Mouse (Mus musculus): ENCODE results near the gene Tmem92. TPM values are rescaled to one million over a fixed set of nuclear protein-coding genes. Genes with fewer than 3 reads are reported as not detected.

Gene Tmem92
- polyA plus RNA-seq, 1 experiment from 2014 or later, result not detected

DNA sequence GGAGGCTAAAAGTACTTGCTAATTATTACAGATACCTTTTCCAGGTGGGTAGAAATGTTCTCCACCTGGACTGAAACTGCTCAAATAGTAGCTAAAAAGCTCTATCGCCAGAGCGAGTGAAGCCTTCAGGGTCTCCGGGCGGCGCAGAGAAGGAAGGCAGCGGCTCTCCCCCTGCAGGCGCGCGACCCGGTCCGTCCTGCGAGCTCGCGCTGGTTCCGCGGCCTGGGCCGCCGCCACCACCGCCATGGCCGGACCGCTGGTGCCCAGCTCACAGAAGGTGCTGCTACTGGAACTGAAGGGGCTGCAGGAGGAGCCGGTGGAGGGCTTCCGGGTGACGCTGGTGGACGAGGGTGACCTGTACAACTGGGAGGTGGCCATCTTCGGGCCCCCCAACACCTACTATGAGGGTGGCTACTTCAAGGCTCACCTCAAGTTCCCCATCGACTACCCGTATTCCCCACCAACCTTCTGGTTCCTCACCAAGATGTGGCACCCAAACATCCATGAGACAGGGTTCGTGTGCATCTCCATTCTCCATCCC, 40.7 kb downstream of the Tmem92 start, which contains the start of gene Cdc34b:
Gene Cdc34b, plus strand, starts transcription at position 51 of the 541 bp plus-strand sequence.
- H3K9ac ChIP-seq (ENCODE audit: low read depth, low read length), result no peak within 1 kb of the TSS
- no peak within 1 kb of the TSS for H3K4me3 ChIP-seq (ENCODE audit: low read depth, low read length)
- H3K4me2 ChIP-seq, result no peak within 1 kb of the TSS
- H3K36me3 ChIP-seq (ENCODE audit: control insufficient read depth, insufficient read depth, low read length), result no peaks in the 10 kb centered on the region
- H3K27me3 ChIP-seq (ENCODE audit: control insufficient read depth, insufficient read depth, low read length), result peaks cover 7% of the 10 kb centered on the region; the same call in 1 of the 2 replicates
- no peak within 1 kb of the TSS for H3K27ac ChIP-seq (ENCODE audit: low read depth, low read length)
- no peaks in the 10 kb centered on the region for H3K4me1 ChIP-seq (ENCODE audit: control insufficient read depth, insufficient read depth, low read length)
- ATAC-seq (replicated peaks; ENCODE audit: insufficient number of reproducible peaks, low FRiP score, low TSS enrichment), result no peak
- 67% methylated on average over 29 of the region's 29 CpGs for WGBS (ENCODE audit: insufficient replicate concordance)
- no peaks in the 10 kb centered on the region; the same call in 1 of the 2 replicates for H3K9me3 ChIP-seq (replicated peaks; ENCODE audit: control insufficient read depth, low read length)

DNA sequence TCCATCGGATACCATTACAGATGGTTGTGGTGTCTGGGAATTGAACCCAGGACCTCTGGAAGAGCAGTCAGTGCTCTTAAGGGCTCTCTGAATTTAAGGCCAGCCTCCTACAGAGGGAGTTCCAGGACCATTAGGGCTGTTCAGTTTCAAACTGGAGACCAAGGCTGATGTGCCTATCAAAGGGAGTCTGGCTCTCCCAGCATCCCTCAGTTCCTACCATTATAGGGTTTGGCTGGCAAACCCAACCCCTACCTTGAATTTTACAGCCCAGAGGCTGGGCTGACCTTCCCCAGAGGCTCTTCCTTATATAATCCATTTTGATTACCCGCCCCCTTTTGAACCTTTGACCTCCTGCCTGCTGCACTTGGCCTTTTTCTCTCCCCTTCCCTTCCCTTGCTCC, 46.8 kb downstream of the Tmem92 start:
- no peak for ATAC-seq (replicated peaks; ENCODE audit: insufficient number of reproducible peaks, low FRiP score, low TSS enrichment)
- H3K27ac ChIP-seq (ENCODE audit: low read depth, low read length), result no peak overlapping the region
- H3K4me3 ChIP-seq (ENCODE audit: low read depth, low read length), result no peak overlapping the region
- no peaks in the 10 kb centered on the region for H3K9me3 ChIP-seq (replicated peaks; ENCODE audit: control insufficient read depth, low read length)
- H3K4me1 ChIP-seq (ENCODE audit: control insufficient read depth, insufficient read depth, low read length), result no peaks in the 10 kb centered on the region
- H3K27me3 ChIP-seq (ENCODE audit: control insufficient read depth, insufficient read depth, low read length), result peaks cover 2% of the 10 kb centered on the region; the same call in 1 of the 2 replicates
- H3K4me2 ChIP-seq, result no peak overlapping the region
- no peak overlapping the region for H3K9ac ChIP-seq (ENCODE audit: low read depth, low read length)
- no peaks in the 10 kb centered on the region for H3K36me3 ChIP-seq (ENCODE audit: control insufficient read depth, insufficient read depth, low read length)
- 72% methylated on average over 2 of the region's 2 CpGs for WGBS (ENCODE audit: insufficient replicate concordance)

- no peak for ATAC-seq (replicated peaks; ENCODE audit: insufficient number of reproducible peaks, low FRiP score, low TSS enrichment)
- Histone ChIP-seq H3K4me2 (no peak overlapping the region; the same call in 1 of the 2 replicates), H3K9me3 (replicated peaks; ENCODE audit: control insufficient read depth, low read length) (no peaks in the 10 kb centered on the region), H3K4me3 (ENCODE audit: low read depth, low read length) (no peak overlapping the region), H3K9ac (ENCODE audit: low read depth, low read length) (no peak overlapping the region), H3K27me3 (ENCODE audit: control insufficient read depth, insufficient read depth, low read length) (no peaks in the 10 kb centered on the region), H3K27ac (ENCODE audit: low read depth, low read length) (no peak overlapping the region), H3K36me3 (ENCODE audit: control insufficient read depth, insufficient read depth, low read length) (no peaks in the 10 kb centered on the region), H3K4me1 (ENCODE audit: control insufficient read depth, insufficient read depth, low read length) (no peaks in the 10 kb centered on the region)
- 30% methylated on average over 8 of the region's 8 CpGs for WGBS (ENCODE audit: insufficient replicate concordance)
Observed at GRCm38 (mm10) chr11:94732773-94733172, 49.7 kb downstream of the Tmem92 start.

- WGBS (ENCODE audit: insufficient replicate concordance), result 72% methylated on average over 12 of the region's 12 CpGs
- Histone ChIP-seq H3K4me1 (ENCODE audit: control insufficient read depth, insufficient read depth, low read length) (no peaks in the 10 kb centered on the region), H3K27me3 (ENCODE audit: control insufficient read depth, insufficient read depth, low read length) (no peaks in the 10 kb centered on the region), H3K4me2 (no peak overlapping the region), H3K9ac (ENCODE audit: low read depth, low read length) (no peak overlapping the region), H3K27ac (ENCODE audit: low read depth, low read length) (no peak overlapping the region), H3K36me3 (ENCODE audit: control insufficient read depth, insufficient read depth, low read length) (no peaks in the 10 kb centered on the region), H3K9me3 (replicated peaks; ENCODE audit: control insufficient read depth, low read length) (no peaks in the 10 kb centered on the region), H3K4me3 (ENCODE audit: low read depth, low read length) (no peak overlapping the region)
- ATAC-seq (replicated peaks; ENCODE audit: insufficient number of reproducible peaks, low FRiP score, low TSS enrichment), result no peak
Observed at GRCm38 (mm10) chr11:94731229-94731628, 51.3 kb downstream of the Tmem92 start.

DNA sequence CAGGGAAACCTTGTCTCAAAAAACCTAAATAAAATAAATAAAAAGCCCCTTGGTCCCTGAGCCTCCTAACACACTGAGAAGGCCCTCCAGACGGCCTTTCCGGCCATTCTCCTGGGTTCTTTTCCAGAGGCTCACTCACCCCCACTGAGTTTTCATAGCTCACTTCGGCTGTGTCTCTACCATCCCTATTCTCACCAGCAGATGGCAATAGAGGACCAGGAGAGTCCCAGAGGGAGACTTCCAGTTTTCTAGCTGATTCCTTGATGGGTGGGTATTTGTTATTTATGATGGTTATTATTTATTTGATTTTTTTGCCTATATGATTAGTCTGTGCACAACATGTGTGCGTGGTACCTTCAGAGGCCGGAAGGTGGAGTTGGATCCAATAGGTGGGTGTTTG, 52.2 kb downstream of the Tmem92 start:
- no peak overlapping the region for H3K9ac ChIP-seq (ENCODE audit: low read depth, low read length)
- no peak overlapping the region for H3K27ac ChIP-seq (ENCODE audit: low read depth, low read length)
- WGBS (ENCODE audit: insufficient replicate concordance), result 31% methylated on average over 5 of the region's 5 CpGs
- no peak for ATAC-seq (replicated peaks; ENCODE audit: insufficient number of reproducible peaks, low FRiP score, low TSS enrichment)
- no peaks in the 10 kb centered on the region for H3K9me3 ChIP-seq (replicated peaks; ENCODE audit: control insufficient read depth, low read length)
- H3K4me1 ChIP-seq (ENCODE audit: control insufficient read depth, insufficient read depth, low read length), result no peaks in the 10 kb centered on the region
- no peaks in the 10 kb centered on the region for H3K27me3 ChIP-seq (ENCODE audit: control insufficient read depth, insufficient read depth, low read length)
- H3K4me3 ChIP-seq (ENCODE audit: low read depth, low read length), result no peak overlapping the region
- H3K4me2 ChIP-seq, result no peak overlapping the region
- H3K36me3 ChIP-seq (ENCODE audit: control insufficient read depth, insufficient read depth, low read length), result no peaks in the 10 kb centered on the region

DNA sequence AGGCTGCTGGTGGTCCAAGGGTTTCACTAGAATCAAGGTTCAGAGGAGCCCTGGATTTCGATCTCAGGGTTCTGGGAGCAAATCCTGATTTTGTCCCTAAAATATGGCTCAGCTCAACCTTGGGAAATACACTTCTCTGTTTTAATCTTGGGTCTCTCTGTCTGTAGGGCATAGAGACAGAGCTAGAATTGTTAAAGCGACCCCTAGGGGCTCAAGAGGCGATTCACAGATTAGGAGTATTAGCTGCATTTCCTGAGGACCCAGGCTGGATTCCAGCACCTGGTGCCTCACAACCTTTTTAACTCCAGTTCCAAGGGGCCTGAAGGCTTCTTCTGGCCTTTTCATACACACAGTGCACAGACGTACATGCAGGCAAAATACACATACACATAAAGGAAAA, 52.9 kb downstream of the Tmem92 start:
- Histone ChIP-seq H3K9ac (ENCODE audit: low read depth, low read length) (no peak overlapping the region), H3K27ac (ENCODE audit: low read depth, low read length) (no peak overlapping the region), H3K4me1 (ENCODE audit: control insufficient read depth, insufficient read depth, low read length) (no peaks in the 10 kb centered on the region), H3K4me2 (no peak overlapping the region), H3K9me3 (replicated peaks; ENCODE audit: control insufficient read depth, low read length) (no peaks in the 10 kb centered on the region), H3K4me3 (ENCODE audit: low read depth, low read length) (no peak overlapping the region), H3K36me3 (ENCODE audit: control insufficient read depth, insufficient read depth, low read length) (no peaks in the 10 kb centered on the region), H3K27me3 (ENCODE audit: control insufficient read depth, insufficient read depth, low read length) (no peaks in the 10 kb centered on the region)
- no peak for ATAC-seq (replicated peaks; ENCODE audit: insufficient number of reproducible peaks, low FRiP score, low TSS enrichment)
- 25% methylated on average over 4 of the region's 4 CpGs for WGBS (ENCODE audit: insufficient replicate concordance)

DNA sequence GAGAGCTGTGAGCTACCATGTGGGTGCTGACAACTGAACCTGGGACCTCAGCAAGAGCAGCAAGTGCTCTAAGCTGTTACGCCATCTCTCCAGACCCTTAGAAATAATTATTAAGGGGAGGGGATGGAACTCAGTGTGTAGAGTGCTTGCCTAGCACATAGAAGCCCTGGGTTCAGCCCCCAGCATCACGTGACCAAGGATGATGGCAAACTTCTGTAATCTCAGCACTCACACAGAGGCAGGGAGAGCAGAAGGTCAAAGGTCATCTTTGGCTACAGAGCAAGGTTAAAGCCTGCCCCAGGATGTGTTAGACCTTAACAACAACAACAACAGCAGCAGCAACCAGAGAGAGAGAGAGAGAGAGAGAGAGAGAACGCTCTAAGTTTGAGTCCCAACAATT, 54.0 kb downstream of the Tmem92 start:
- Histone ChIP-seq H3K4me2 (no peak overlapping the region), H3K9ac (ENCODE audit: low read depth, low read length) (no peak overlapping the region), H3K36me3 (ENCODE audit: control insufficient read depth, insufficient read depth, low read length) (no peaks in the 10 kb centered on the region), H3K9me3 (replicated peaks; ENCODE audit: control insufficient read depth, low read length) (no peaks in the 10 kb centered on the region), H3K4me3 (ENCODE audit: low read depth, low read length) (no peak overlapping the region), H3K27me3 (ENCODE audit: control insufficient read depth, insufficient read depth, low read length) (no peaks in the 10 kb centered on the region), H3K27ac (ENCODE audit: low read depth, low read length) (no peak overlapping the region), H3K4me1 (ENCODE audit: control insufficient read depth, insufficient read depth, low read length) (no peaks in the 10 kb centered on the region)
- 66% methylated on average over 3 of the region's 3 CpGs for WGBS (ENCODE audit: insufficient replicate concordance)
- ATAC-seq (replicated peaks; ENCODE audit: insufficient number of reproducible peaks, low FRiP score, low TSS enrichment), result no peak

GRCm38 (mm10) chr11:94727306-94727705, 55.2 kb downstream of the Tmem92 start:
- 86% methylated on average over 3 of the region's 3 CpGs for WGBS (ENCODE audit: insufficient replicate concordance)
- no peak for ATAC-seq (replicated peaks; ENCODE audit: insufficient number of reproducible peaks, low FRiP score, low TSS enrichment)
- H3K27me3 ChIP-seq (ENCODE audit: control insufficient read depth, insufficient read depth, low read length), result no peaks in the 10 kb centered on the region
- no peak overlapping the region for H3K4me3 ChIP-seq (ENCODE audit: low read depth, low read length)
- H3K4me2 ChIP-seq, result no peak overlapping the region
- H3K9me3 ChIP-seq (replicated peaks; ENCODE audit: control insufficient read depth, low read length), result no peaks in the 10 kb centered on the region
- no peak overlapping the region for H3K27ac ChIP-seq (ENCODE audit: low read depth, low read length)
- no peaks in the 10 kb centered on the region for H3K36me3 ChIP-seq (ENCODE audit: control insufficient read depth, insufficient read depth, low read length)
- no peak overlapping the region for H3K9ac ChIP-seq (ENCODE audit: low read depth, low read length)
- no peaks in the 10 kb centered on the region for H3K4me1 ChIP-seq (ENCODE audit: control insufficient read depth, insufficient read depth, low read length)
